Mouse (Mus musculus) intestine, embryonic 14.5 days (tissue): ENCODE data around the gene Ncor1. TPM values are rescaled to one million over a fixed set of nuclear protein-coding genes. Genes with fewer than 3 reads are reported as not detected.
"Not testable (repeated sequence)": the region's sequence is repeated elsewhere in the genome, so short reads cannot be mapped to it uniquely, and the experiment has no call there.

ENCODE experiments used
- ATAC-seq: fragments of 200-750 bp; cut with Nextera tagmentation; replicated peaks from 2 replicates; pipeline ENCODE4 v1.8.0; 2017; ENCODE audit warnings: low read depth, moderate number of reproducible peaks, moderate TSS enrichment, moderate library complexity; ENCODE audit not compliant: low FRiP score, low TSS enrichment
- DNase-seq: peaks from one replicate; pipeline ENCODE4 v3.0.0-alpha.2; 2018; ENCODE audit warnings: low spot score
- H3K27ac ChIP-seq: fragments of 300-500 bp; sonication (generic); 2 replicates; pipeline ENCODE4 v1.5.1; 2014; ENCODE audit warnings: low read depth, mild to moderate bottlenecking, control low read depth
- H3K27me3 ChIP-seq: fragments of 300-500 bp; sonication (generic); replicated peaks from 2 replicates; pipeline ENCODE4 v1.6.1; 2014; ENCODE audit warnings: low read length, control low read depth; ENCODE audit not compliant: control insufficient read depth, insufficient read depth
- H3K36me3 ChIP-seq: fragments of 300-500 bp; sonication (generic); 2 replicates; pipeline ENCODE4 v1.6.1; 2014; ENCODE audit warnings: low read length, control low read depth; ENCODE audit not compliant: control insufficient read depth, insufficient read depth
- H3K4me1 ChIP-seq: fragments of 300-500 bp; sonication (generic); replicated peaks from 2 replicates; pipeline ENCODE4 v1.6.1; 2014; ENCODE audit warnings: low read length, control low read depth, mixed read lengths; ENCODE audit not compliant: control insufficient read depth, insufficient read depth
- H3K4me2 ChIP-seq: fragments of 300-500 bp; sonication (generic); 2 replicates; pipeline ENCODE4 v1.6.1; 2014; ENCODE audit warnings: low read length
- H3K4me3 ChIP-seq: fragments of 300-500 bp; sonication (generic); 2 replicates; pipeline ENCODE4 v1.5.1; 2014; ENCODE audit warnings: low read depth, low read length, control low read depth, mixed read lengths
- H3K9ac ChIP-seq: fragments of 300-500 bp; sonication (generic); 2 replicates; pipeline ENCODE4 v1.6.1; 2014; ENCODE audit warnings: mild to moderate bottlenecking, low read length
- H3K9me3 ChIP-seq: fragments of 300-500 bp; sonication (generic); 2 replicates; pipeline ENCODE4 v1.6.1; 2016; ENCODE audit warnings: low read length, control low read depth; ENCODE audit not compliant: control insufficient read depth
- WGBS: fragments of 180-500 bp; shearing (Covaris S2); extraction: QIAGEN DNeasy Blood & Tissue Kit; methylation state at CpG from one replicate; pipeline ENCODE4 v1.1.7; 2014; 5-methylcytosine and 5-hydroxymethylcytosine counted together
- polyA plus RNA-seq: library from polyadenylated mRNA; unstranded; fragments of >200 nt; fragmentation: Nextera tagmentation; extraction: Ambion mirVana; gene quantifications from 2 replicates; pipeline ENCODE4 v1.2.1, GENCODE M21; 2014

The Ncor1 gene
- polyA plus RNA-seq, 1 experiment from 2014 or later = 158 TPM

DNA sequence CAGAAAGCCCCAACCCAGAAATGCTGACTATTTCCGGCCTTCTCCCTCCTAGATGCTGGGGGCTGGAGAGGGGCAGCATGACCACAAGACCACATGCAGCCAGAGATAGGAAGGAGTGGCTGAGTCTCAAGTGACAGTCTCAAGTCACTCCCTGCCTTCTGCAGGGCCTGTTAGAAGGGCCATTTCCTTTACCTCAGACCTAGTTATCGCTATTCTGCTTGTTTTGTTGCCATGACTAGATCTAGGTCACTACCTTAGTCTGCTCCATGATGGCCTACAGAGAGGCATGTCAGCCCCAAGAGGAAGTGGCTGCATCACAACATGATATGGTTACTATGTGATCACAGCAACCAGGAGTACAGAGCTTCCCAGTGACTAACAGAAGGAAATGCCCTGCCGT lies 8.2 kb upstream of the Ncor1 start:
- H3K36me3 ChIP-seq = no peaks in the 10 kb centered on the region
- H3K4me3 ChIP-seq = no peak overlapping the region
- no peaks in the 10 kb centered on the region for H3K27me3 ChIP-seq
- H3K4me1 ChIP-seq = no peaks in the 10 kb centered on the region
- ATAC-seq (no peak), DNase-seq (no peak)
- no peak overlapping the region for H3K27ac ChIP-seq
- H3K9ac ChIP-seq = no peak overlapping the region
- 86% methylated on average over 3 of the region's 3 CpGs for WGBS
- no peaks in the 10 kb centered on the region for H3K9me3 ChIP-seq
- no peak overlapping the region for H3K4me2 ChIP-seq

DNA sequence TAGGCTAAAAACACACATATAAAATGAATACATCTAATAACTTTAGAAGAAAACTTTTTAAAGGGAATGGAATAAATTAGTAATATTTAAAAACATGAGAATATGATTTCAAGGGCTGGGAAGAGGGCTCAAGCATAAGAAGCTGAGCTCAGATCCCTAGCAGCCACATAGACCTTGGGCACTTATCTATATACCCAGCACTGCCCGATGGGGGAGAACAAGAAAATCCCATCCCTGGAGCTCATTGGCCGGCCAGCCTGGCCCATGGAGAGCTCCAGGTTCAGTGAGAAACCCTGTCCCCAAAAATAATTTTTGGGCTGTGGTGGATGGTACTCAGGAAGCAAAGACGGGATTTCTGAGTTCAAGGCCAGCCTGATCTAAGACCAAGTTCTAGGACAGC lies 7.5 kb upstream of the Ncor1 start:
- Histone ChIP-seq H3K36me3 (no peaks in the 10 kb centered on the region), H3K27me3 (no peaks in the 10 kb centered on the region), H3K4me3 (no peak overlapping the region), H3K4me1 (no peaks in the 10 kb centered on the region), H3K9me3 (no peaks in the 10 kb centered on the region), H3K9ac (no peak overlapping the region), H3K27ac (no peak overlapping the region), H3K4me2 (no peak overlapping the region)
- no peak for DNase-seq
- ATAC-seq = no peak
- WGBS = 86% methylated on average over 3 of the region's 3 CpGs

DNA sequence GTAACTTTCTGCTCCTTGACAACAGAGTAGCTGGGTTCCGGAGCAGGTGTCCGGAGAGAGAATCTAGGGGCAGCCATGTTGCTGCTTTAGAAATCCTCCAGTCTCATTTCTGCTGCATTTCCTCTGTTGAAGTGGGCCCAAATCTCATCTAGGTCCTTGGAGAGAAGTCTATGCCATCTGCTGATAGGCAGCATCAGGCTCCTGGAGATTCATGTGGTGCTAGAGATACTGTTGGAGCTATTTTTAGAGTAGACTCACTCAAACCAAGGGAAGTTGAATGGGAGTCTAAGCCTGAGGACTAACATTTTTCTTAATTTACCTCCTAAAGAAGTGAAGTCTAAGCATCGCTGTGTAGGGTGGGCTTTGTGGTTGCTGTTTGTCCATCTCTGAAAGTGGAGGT lies 6.4 kb upstream of the Ncor1 start:
- ATAC-seq (no peak), DNase-seq (no peak)
- H3K4me2 ChIP-seq = no peak overlapping the region
- no peak overlapping the region for H3K4me3 ChIP-seq
- no peaks in the 10 kb centered on the region for H3K9me3 ChIP-seq
- 96% methylated on average over 3 of the region's 3 CpGs for WGBS
- no peak overlapping the region for H3K9ac ChIP-seq
- H3K4me1 ChIP-seq = no peaks in the 10 kb centered on the region
- no peak overlapping the region for H3K27ac ChIP-seq
- H3K36me3 ChIP-seq = no peaks in the 10 kb centered on the region
- H3K27me3 ChIP-seq = no peaks in the 10 kb centered on the region

DNA sequence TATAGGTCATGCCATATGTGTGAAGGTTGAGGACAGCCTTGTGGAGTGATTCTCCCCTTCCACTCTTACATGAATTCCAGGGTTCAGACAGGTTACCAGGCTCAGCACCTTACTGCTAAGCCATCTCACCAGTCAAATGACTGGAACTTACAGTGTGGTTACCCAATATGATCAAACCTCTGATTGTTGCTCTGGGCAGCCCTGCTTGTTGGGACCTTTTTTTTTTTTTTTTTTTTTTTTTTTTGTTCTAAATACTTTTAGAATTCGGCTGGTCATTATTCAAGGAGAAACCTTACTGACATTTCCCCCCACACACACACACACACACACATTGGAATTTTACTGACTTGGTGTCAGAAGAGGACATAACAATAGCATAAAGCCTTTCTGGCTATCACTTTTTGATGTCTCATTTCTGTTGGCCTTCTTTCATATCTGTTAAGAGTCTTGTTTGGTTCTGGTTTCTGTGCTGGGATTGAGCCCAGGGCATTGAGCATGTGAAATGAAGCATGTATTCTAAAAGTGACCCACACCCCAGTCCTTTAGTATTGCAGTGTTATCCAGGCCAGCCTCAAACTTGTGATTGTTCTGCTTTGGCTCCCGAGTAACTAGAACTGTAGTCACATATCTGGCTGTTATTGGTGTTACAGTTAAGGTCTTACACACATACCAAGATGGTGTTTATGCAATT lies 5.0 kb upstream of the Ncor1 start:
- Histone ChIP-seq H3K9ac (no peak overlapping the region), H3K36me3 (no peaks in the 10 kb centered on the region), H3K27me3 (no peaks in the 10 kb centered on the region), H3K4me1 (0 out of 2 replicates have a peak, but pooled peaks cover 4% of the 10 kb centered on the region), H3K9me3 (no peaks in the 10 kb centered on the region), H3K4me2 (no peak overlapping the region), H3K27ac (no peak overlapping the region), H3K4me3 (no peak overlapping the region)
- no peak for ATAC-seq
- no peak for DNase-seq
- 89% methylated on average over 2 of the region's 2 CpGs for WGBS

DNA sequence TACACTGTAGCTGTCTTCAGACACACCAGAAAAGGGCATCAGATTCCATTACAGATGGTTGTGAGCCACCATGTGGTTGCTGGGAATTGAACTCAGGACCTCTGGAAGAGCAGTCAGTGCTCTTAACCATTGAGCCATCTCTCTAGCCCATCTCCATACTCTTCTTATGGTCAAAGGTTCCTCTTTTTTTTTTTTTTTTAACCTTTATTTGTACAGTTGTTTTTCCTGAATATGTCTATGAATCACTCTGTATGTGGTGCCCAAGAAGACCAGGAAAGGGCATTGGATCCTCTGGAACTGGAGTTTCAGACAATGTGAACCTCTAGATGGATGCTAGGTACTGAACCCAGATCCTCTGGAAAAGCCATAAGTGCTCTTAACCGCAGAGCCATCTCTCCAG lies 4.2 kb upstream of the Ncor1 start:
- H3K4me1 ChIP-seq = not testable (repeated sequence)
- 90% methylated on average over 1 of the region's 1 CpGs for WGBS

DNA sequence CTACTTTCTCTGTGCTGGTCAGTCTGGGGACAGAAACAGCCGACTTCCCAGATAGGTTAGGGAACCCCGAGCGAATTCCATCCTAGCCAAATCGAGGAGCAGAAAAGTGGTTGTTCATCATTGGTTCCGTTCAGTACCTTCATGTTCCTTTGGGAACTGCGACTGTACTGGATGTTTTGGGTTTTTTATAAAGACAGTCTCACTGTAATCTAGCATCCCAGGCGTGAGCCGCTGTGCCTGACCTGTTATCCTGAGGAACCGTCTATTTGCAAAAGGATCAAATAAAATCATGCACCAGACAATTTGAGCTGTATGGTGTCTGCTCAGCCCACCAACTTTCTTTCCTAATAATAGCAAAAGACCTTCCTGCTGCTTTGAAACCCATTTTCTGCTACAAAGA lies 439 bp upstream of the Ncor1 start:
- DNase-seq = no peak
- Histone ChIP-seq H3K9me3 (no peaks in the 10 kb centered on the region), H3K36me3 (no peaks in the 10 kb centered on the region), H3K27ac (peak overlapping the region; percentile 97), H3K9ac (peak overlapping the region; percentile 98), H3K4me1 (peaks cover 9% of the 10 kb centered on the region; the same call in 1 of the 2 replicates), H3K4me3 (peak overlapping the region; percentile 82), H3K4me2 (peak overlapping the region; percentile 84), H3K27me3 (no peaks in the 10 kb centered on the region)
- no peak for ATAC-seq
- 3% methylated on average over 9 of the region's 9 CpGs for WGBS

More for the DNA sequence above, 4.2 kb upstream of the Ncor1 start:
- not testable (repeated sequence) for H3K36me3 ChIP-seq, DNase-seq, H3K27ac ChIP-seq, ATAC-seq, H3K4me3 ChIP-seq, H3K9ac ChIP-seq, H3K27me3 ChIP-seq, H3K4me2 ChIP-seq, H3K9me3 ChIP-seq

DNA sequence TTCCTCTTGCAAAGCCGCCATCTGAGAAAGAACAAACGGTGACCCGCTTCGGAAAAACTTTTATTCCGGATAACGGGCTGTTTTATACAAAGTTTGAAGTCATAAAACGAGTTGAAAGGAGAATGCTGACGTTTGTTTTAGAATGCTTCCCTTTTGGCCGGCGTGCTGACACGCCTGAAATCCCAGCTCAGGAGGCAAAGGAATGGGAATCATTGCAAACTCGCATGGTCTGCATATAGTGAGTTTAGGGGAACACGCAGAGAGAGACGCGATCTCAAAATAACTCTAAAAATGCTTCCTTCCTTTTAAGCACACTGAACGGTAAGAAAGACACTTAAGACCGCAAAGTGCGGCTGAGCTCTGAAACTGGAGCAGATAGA lies 460 bp downstream of the Ncor1 start:
- H3K4me1 ChIP-seq = peaks cover 9% of the 10 kb centered on the region; the same call in 1 of the 2 replicates
- WGBS = 0% methylated on average over 18 of the region's 18 CpGs
- no peaks in the 10 kb centered on the region for H3K9me3 ChIP-seq
- DNase-seq (no peak), ATAC-seq (no peak)
- H3K27me3 ChIP-seq = no peaks in the 10 kb centered on the region
- peak overlapping the region; percentile 98 for H3K9ac ChIP-seq
- H3K4me2 ChIP-seq = peak overlapping the region; percentile 84
- H3K4me3 ChIP-seq = peak overlapping the region; percentile 82
- no peaks in the 10 kb centered on the region for H3K36me3 ChIP-seq
- peak overlapping the region; percentile 97 for H3K27ac ChIP-seq

DNA sequence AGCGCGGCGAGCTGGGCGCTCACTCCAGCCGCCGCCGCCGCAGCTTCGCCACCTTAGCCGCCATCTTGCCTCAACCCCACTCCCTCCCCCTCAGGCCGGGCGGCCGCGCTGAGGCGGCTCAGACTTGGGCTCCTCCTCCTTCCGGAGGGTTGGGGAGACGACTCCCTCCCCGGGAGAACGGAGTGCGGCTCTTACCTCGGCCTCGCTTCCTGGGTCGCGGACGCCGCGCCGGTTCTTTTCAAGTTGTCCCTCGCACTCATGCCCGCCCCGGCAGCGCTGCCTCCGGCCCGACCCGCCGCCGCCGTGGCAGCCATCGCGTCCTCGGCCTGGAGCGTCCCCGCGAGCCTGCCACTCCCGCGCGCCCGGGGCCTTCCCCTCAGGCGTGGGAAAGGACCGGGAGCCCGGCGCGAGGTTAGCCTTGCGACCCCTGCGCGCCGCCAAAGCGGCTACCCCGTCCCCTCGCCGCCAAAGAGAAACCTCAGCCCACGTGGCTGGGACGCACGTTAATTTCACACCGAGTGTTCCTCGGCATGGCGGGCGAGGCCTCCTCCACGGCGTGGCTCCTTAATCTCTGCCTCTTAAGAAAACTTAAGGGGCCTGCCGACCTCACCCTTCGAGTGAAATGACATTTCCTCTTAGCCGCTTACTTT lies 975 bp downstream of the Ncor1 start:
- Histone ChIP-seq H3K9ac (peak overlapping the region; percentile 98), H3K27ac (peak overlapping the region; percentile 97), H3K4me2 (peak overlapping the region; percentile 84), H3K9me3 (no peaks in the 10 kb centered on the region), H3K4me1 (peaks cover 9% of the 10 kb centered on the region; the same call in 1 of the 2 replicates), H3K4me3 (peak overlapping the region; percentile 82), H3K27me3 (no peaks in the 10 kb centered on the region), H3K36me3 (no peaks in the 10 kb centered on the region)
- ATAC-seq = peak; percentile 95
- peak; percentile 91 for DNase-seq
- under 1% methylated on average over 65 of the region's 73 CpGs for WGBS
